Mouse (Mus musculus) monocyte, adult 5-6 weeks (primary cell): ENCODE data around the gene Nxnl1. TPM values are rescaled to one million over a fixed set of nuclear protein-coding genes. Genes with fewer than 3 reads are reported as not detected.
"Not testable (repeated sequence)": the region's sequence is repeated elsewhere in the genome, so short reads cannot be mapped to it uniquely, and the experiment has no call there.

Experiments
- ATAC-seq: fragments of 153-309, 156-312 bp; replicated peaks from 2 replicates; pipeline ENCODE4 v1.8.0; 2017; ENCODE audit warnings: mild to moderate bottlenecking; ENCODE audit not compliant: low TSS enrichment, insufficient number of reproducible peaks, severe bottlenecking, poor library complexity, low FRiP score
- total RNA-seq: library from RNA; stranded (forward); fragments of 200-1000, 200-491, 200-594 nt; gene quantifications from 3 replicates; pipeline ENCODE4 v1.2.3, GENCODE M21; 2017

Gene Nxnl1
- total RNA-seq, 1 experiment from 2014 or later = not detected

- ATAC-seq = 0 out of 2 replicates have a peak, but pooled peaks have one; percentile 63
These were observed 37.9 kb downstream of the Nxnl1 start for GRCm38 (mm10) chr8:71528362-71529073.

GRCm38 (mm10) chr8:71527162-71527870 is 39.1 kb downstream of the Nxnl1 start:
- no peak for ATAC-seq

- no peak for ATAC-seq
These were observed 40.1 kb downstream of the Nxnl1 start for GRCm38 (mm10) chr8:71526272-71526671.

GRCm38 (mm10) chr8:71525226-71526050 is 41.0 kb downstream of the Nxnl1 start, which contains the start of gene Ccdc194:
Ccdc194 (minus strand) TSS chr8:71525711.
- ATAC-seq = no peak

GRCm38 (mm10) chr8:71521634-71522033 is 44.8 kb downstream of the Nxnl1 start:
- peak; percentile 94 for ATAC-seq

GRCm38 (mm10) chr8:71519037-71519825 is 47.2 kb downstream of the Nxnl1 start:
- not testable (repeated sequence) for ATAC-seq

- no peak for ATAC-seq
These were observed 49.6 kb downstream of the Nxnl1 start for GRCm38 (mm10) chr8:71516786-71517185.

GRCm38 (mm10) chr8:71515043-71515442 is 51.4 kb downstream of the Nxnl1 start:
- no peak for ATAC-seq

GRCm38 (mm10) chr8:71513018-71513754 is 53.2 kb downstream of the Nxnl1 start:
- ATAC-seq = no peak

- no peak for ATAC-seq
These were observed 54.8 kb downstream of the Nxnl1 start, which contains the start of gene Plvap for GRCm38 (mm10) chr8:71511644-71512043. Plvap (minus strand) TSS chr8:71511752.

Other genes starting within 250 kb of the Nxnl1 start
- 172 to 275 TPM (median 266 TPM) in 3 replicates for gene Use1, start 199.8 kb downstream of the Nxnl1 start, total RNA-seq
- gene Ocel1, start 195.3 kb downstream of the Nxnl1 start, total RNA-seq = 11.9 to 24.2 TPM (median 16.3 TPM) in 3 replicates
- gene Nr2f6, start 184.6 kb downstream of the Nxnl1 start, total RNA-seq = 3.4 to 11.6 TPM (median 9.4 TPM) in 3 replicates
- gene Ushbp1, start 170.8 kb downstream of the Nxnl1 start, total RNA-seq = 0.10 TPM in 1 of 3 replicates, not detected in the others
- 49.7 to 68.7 TPM (median 61.4 TPM) in 3 replicates for gene Babam1, start 169.7 kb downstream of the Nxnl1 start, total RNA-seq
- 0.48 TPM in 1 of 3 replicates, not detected in the others for gene Ankle1, start 160.6 kb downstream of the Nxnl1 start, total RNA-seq
- 2.2 to 12.0 TPM (median 8.3 TPM) in 3 replicates for gene Abhd8, start 102.9 kb downstream of the Nxnl1 start, total RNA-seq
- gene Mrpl34, start 101.6 kb downstream of the Nxnl1 start, total RNA-seq = 5.7 to 17.9 TPM (median 13.7 TPM) in 3 replicates
- 33.6 to 53.8 TPM (median 42.4 TPM) in 3 replicates for gene Dda1, start 97.4 kb downstream of the Nxnl1 start, total RNA-seq
- gene Ano8, start 80.6 kb downstream of the Nxnl1 start, total RNA-seq = 4.7 to 11.0 TPM (median 8.5 TPM) in 3 replicates
- gene Gtpbp3, start 78.5 kb downstream of the Nxnl1 start, total RNA-seq = 16.0 to 22.2 TPM (median 16.4 TPM) in 3 replicates
- gene Plvap, start 54.8 kb downstream of the Nxnl1 start, total RNA-seq = not detected in 3 replicates
- not detected in 3 replicates for gene Ccdc194, start 40.9 kb downstream of the Nxnl1 start, total RNA-seq
- gene Bst2, start 29.1 kb downstream of the Nxnl1 start, total RNA-seq = 25.5 to 51.2 TPM (median 32.9 TPM) in 3 replicates
- 13.9 to 34.3 TPM (median 20.5 TPM) in 3 replicates for gene Mvb12a, start 23.7 kb downstream of the Nxnl1 start, total RNA-seq
- gene Tmem221, start 7.7 kb downstream of the Nxnl1 start, total RNA-seq = 0.29 TPM in 1 of 3 replicates, not detected in the others
- gene Slc27a1, start 2.3 kb upstream of the Nxnl1 start, total RNA-seq = 0.53 to 1.2 TPM (median 0.76 TPM) in 3 replicates
- gene Pgls, start 25.6 kb upstream of the Nxnl1 start, total RNA-seq = 31.2 to 49.8 TPM (median 36.8 TPM) in 3 replicates
- 6.3 to 12.8 TPM (median 6.9 TPM) in 3 replicates for gene Fam129c, start 31.0 kb upstream of the Nxnl1 start, total RNA-seq
- 39.9 to 78.4 TPM (median 65.4 TPM) in 3 replicates for gene Colgalt1, start 44.4 kb upstream of the Nxnl1 start, total RNA-seq
- 0.21 to 0.97 TPM (median 0.29 TPM) in 3 replicates for gene Unc13a, start 105.2 kb upstream of the Nxnl1 start, total RNA-seq
- gene Jak3, start 109.7 kb upstream of the Nxnl1 start, total RNA-seq = 7.1 to 25.6 TPM (median 11.2 TPM) in 3 replicates
- 14.1 TPM in 1 of 3 replicates, not detected in the others for gene Insl3, start 122.6 kb upstream of the Nxnl1 start, total RNA-seq
- gene B3gnt3, start 135.2 kb upstream of the Nxnl1 start, total RNA-seq = 0.29 to 0.75 TPM in 2 of 3 replicates, not detected in the other
- 17.3 to 92.4 TPM (median 17.6 TPM) in 3 replicates for gene Fcho1, start 159.1 kb upstream of the Nxnl1 start, total RNA-seq